Mouse (Mus musculus) lung, adult 2 months (tissue): ENCODE data around the gene Siah1a.

Experiments
- CTCF ChIP-seq: fragments of 200-500 bp; IDR thresholded peaks from 2 replicates; pipeline ENCODE4 v1.5.1; 2011; ENCODE audit warnings: mild to moderate bottlenecking, low read length, control low read depth; ENCODE audit not compliant: insufficient read depth
- POLR2A ChIP-seq: fragments of 200-500 bp; IDR thresholded peaks from 2 replicates; pipeline ENCODE4 v1.6.1; 2011; ENCODE audit warnings: low read depth, mild to moderate bottlenecking, control low read depth, low read length, borderline replicate concordance; ENCODE audit errors: extremely low read depth

DNA sequence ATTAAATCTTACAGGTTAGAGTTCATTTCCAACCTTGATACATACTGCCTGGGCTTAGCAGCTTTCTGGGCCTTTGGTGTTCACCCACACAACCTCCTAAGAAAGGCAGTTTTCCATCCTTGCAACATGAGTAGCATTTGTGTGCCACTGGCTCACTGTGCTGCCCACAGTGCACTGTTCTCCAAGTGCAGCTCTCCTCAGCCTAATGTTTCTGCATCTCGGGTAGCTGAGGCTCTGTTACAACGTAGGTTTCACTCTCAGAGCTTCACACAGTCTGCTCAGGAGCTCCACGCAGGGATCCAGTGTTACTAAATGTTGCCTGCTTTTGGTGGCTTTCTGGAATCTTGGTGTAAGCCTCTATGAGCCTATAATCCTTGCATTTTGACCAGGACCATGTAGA, 40.4 kb downstream of the Siah1a start:
- TF ChIP-seq CTCF: no peak
- TF ChIP-seq POLR2A: no peak
